Mouse (Mus musculus) limb, embryonic 14.5 days (tissue): ENCODE measurements around the gene Fbxo28. TPM values are rescaled to one million over a fixed set of nuclear protein-coding genes. Genes with fewer than 3 reads are reported as not detected.

Experiments
- ATAC-seq: fragments of 200-750 bp; cut with Nextera tagmentation; 2 replicates; pipeline ENCODE4 v1.8.0; 2017; ENCODE audit warnings: low read depth, moderate number of reproducible peaks, moderate TSS enrichment; ENCODE audit not compliant: low FRiP score
- DNase-seq: peaks from one replicate; pipeline ENCODE4 v3.0.0-alpha.2; 2015; ENCODE audit warnings: low spot score
- H3K27ac ChIP-seq: fragments of 300-500 bp; sonication (generic); replicated peaks from 2 replicates; pipeline ENCODE4 v1.5.1; 2014; ENCODE audit warnings: low read depth, mild to moderate bottlenecking, low read length, moderate library complexity, mixed read lengths
- H3K27me3 ChIP-seq: fragments of 300-500 bp; sonication (generic); 2 replicates; pipeline ENCODE4 v1.6.1; 2014; ENCODE audit warnings: low read length, mixed read lengths; ENCODE audit not compliant: control insufficient read depth, insufficient read depth
- H3K36me3 ChIP-seq: fragments of 300-500 bp; sonication (generic); 2 replicates; pipeline ENCODE4 v1.6.1; 2014; ENCODE audit warnings: mild to moderate bottlenecking, low read length, moderate library complexity, mixed read lengths; ENCODE audit not compliant: control insufficient read depth, insufficient read depth
- H3K4me1 ChIP-seq: fragments of 300-500 bp; sonication (generic); 2 replicates; pipeline ENCODE4 v1.6.1; 2014; ENCODE audit warnings: antibody characterized with exemption, low read length, mixed read lengths; ENCODE audit not compliant: control insufficient read depth, insufficient read depth
- H3K4me2 ChIP-seq: fragments of 300-500 bp; sonication (generic); replicated peaks from 2 replicates; pipeline ENCODE4 v1.6.1; 2014; ENCODE audit warnings: low read depth, mild to moderate bottlenecking, low read length, moderate library complexity; ENCODE audit not compliant: severe bottlenecking
- H3K4me3 ChIP-seq: fragments of 300-500 bp; sonication (generic); replicated peaks from 2 replicates; pipeline ENCODE4 v1.5.1; 2014; ENCODE audit warnings: low read length
- H3K9ac ChIP-seq: fragments of 300-500 bp; sonication (generic); 2 replicates; pipeline ENCODE4 v1.6.1; 2014; ENCODE audit warnings: mild to moderate bottlenecking, low read depth, low read length, moderate library complexity; ENCODE audit not compliant: severe bottlenecking
- H3K9me3 ChIP-seq: fragments of 300-500 bp; sonication (generic); 2 replicates; pipeline ENCODE4 v1.6.1; 2016; ENCODE audit warnings: low read length; ENCODE audit not compliant: control insufficient read depth
- POLR2A ChIP-seq: fragments of 200-500 bp; IDR thresholded peaks from 2 replicates; pipeline ENCODE4 v1.8.0; 2012; ENCODE audit warnings: inconsistent platforms, mild to moderate bottlenecking, moderate library complexity, borderline replicate concordance; ENCODE audit not compliant: insufficient read depth, insufficient read length; ENCODE audit errors: extremely low read depth
- WGBS: fragments of 180-500 bp; shearing (Covaris S2); extraction: QIAGEN DNeasy Blood & Tissue Kit; methylation state at CpG from one replicate; pipeline ENCODE4 v1.1.7; 2014; 5-methylcytosine and 5-hydroxymethylcytosine counted together
- polyA plus RNA-seq, 2 experiments: library from polyadenylated mRNA; depleted of rRNA in 1 of 2; stranded (reverse) in 1 of 2; unstranded in 1 of 2; fragments of >200 nt; fragmentation: Nextera tagmentation in 1 of 2; extraction: Ambion mirVana in 1 of 2; gene quantifications; 2 replicates each; pipeline versions ENCODE4 v1.2.1 to v1.2.3; 2012 to 2014

Gene Fbxo28
- polyA plus RNA-seq, 2 experiments: 19.0 to 26.9 TPM

- ATAC-seq (no peak), DNase-seq (no peak)
- H3K4me1 ChIP-seq: no peaks in the 10 kb centered on the region
- 80% methylated on average over 2 of the region's 2 CpGs for WGBS
- H3K4me3 ChIP-seq: no peak overlapping the region
- no peaks in the 10 kb centered on the region for H3K27me3 ChIP-seq
- no peaks in the 10 kb centered on the region; the same call in 1 of the 2 replicates for H3K9me3 ChIP-seq
- TF ChIP-seq POLR2A: no peak
- H3K27ac ChIP-seq: no peak overlapping the region
- H3K4me2 ChIP-seq: no peak overlapping the region
- H3K9ac ChIP-seq: no peak overlapping the region
- peaks cover 25% of the 10 kb centered on the region for H3K36me3 ChIP-seq
Measured at GRCm38 (mm10) chr1:182310316-182310715, 31.1 kb downstream of the Fbxo28 start.

DNA sequence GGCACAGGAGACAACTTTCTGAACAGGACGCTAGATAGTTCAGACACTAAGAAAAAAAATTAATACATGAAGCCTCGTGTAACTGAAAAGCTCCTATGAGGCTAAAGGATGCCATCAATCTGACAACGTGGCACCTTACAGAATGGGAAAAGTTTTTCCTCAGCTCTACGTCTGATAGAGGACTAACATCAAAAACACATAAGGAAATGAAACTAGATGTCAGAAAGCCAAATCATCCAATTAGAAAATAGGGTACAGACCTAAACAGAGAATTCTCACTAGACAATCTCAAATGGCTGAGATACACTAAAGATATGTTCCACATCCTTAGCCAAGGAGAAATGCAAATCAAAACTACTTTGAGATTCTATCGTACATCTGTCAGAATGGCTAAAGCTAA, 32.0 kb downstream of the Fbxo28 start:
- Histone ChIP-seq H3K4me2 (no peak overlapping the region), H3K27ac (no peak overlapping the region), H3K36me3 (peaks cover 16% of the 10 kb centered on the region), H3K4me1 (no peaks in the 10 kb centered on the region), H3K9me3 (no peaks in the 10 kb centered on the region; the same call in 1 of the 2 replicates), H3K27me3 (no peaks in the 10 kb centered on the region), H3K9ac (no peak overlapping the region), H3K4me3 (no peak overlapping the region)
- TF ChIP-seq POLR2A: no peak
- DNase-seq (no peak), ATAC-seq (no peak)
- 85% methylated on average over 5 of the region's 5 CpGs for WGBS

DNA sequence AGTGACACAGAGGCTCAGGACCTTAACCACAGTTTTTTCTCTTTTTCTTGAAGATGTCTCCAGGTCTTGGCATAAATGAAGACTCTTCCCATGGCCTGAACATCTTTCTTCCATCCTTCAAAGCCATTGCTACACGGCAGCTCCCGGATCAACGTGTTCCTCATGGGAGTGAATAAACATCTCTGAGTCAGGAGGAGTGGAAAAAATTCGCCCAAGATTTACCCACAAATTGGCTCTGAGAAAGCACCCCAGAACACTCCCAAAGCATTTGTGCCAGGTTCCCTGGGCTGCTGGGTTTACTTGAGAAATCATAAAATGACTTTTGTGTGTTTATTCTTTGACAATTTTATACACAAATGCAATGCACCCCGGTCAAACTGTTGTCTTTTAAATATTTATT, 38.5 kb downstream of the Fbxo28 start:
- DNase-seq: no peak
- Histone ChIP-seq H3K27me3 (no peaks in the 10 kb centered on the region), H3K27ac (no peak overlapping the region), H3K4me2 (no peak overlapping the region), H3K9ac (no peak overlapping the region), H3K4me1 (no peaks in the 10 kb centered on the region), H3K9me3 (no peaks in the 10 kb centered on the region), H3K36me3 (no peaks in the 10 kb centered on the region), H3K4me3 (no peak overlapping the region)
- TF ChIP-seq POLR2A: no peak
- WGBS: 88% methylated on average over 5 of the region's 5 CpGs
- no peak for ATAC-seq

DNA sequence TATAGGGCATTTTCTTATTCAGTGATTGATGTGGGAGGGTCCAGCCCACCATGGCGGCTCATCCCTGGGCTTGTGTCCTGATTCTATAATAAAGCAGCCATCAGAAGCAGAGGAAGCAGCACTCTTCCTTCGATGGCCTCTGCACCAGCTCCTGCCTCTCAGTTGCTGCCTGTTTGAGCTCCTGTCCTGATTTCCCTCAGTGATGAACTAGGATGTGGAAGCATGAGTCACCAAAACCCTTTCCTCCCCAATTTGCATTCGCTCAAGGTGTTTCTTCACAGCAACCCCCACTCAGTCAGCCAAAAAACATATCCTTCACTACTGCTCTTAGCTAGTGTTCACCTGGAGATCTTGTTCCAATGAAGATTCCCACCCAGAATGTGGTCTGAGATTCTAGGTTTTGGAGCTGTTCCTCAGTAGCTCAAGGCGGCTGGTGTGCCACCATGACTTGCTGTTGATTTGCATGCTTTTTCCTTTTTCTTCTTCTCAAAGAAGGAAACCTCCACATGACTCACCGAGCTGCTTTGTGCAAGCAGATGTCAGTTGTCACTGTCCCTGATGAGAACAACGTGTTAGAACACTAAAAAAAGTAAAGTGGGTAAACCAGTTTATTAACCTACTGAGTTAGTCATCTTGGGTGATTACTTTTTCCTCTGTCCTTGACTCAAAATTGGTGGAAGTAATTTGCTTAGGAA, 39.1 kb downstream of the Fbxo28 start:
- Histone ChIP-seq H3K4me2 (no peak overlapping the region), H3K27ac (no peak overlapping the region), H3K36me3 (no peaks in the 10 kb centered on the region), H3K9ac (no peak overlapping the region), H3K4me1 (no peaks in the 10 kb centered on the region), H3K9me3 (no peaks in the 10 kb centered on the region), H3K4me3 (no peak overlapping the region), H3K27me3 (no peaks in the 10 kb centered on the region)
- DNase-seq (no peak), ATAC-seq (no peak)
- TF ChIP-seq POLR2A: no peak
- 78% methylated on average over 6 of the region's 6 CpGs for WGBS

GRCm38 (mm10) chr1:182297821-182298220, 43.6 kb downstream of the Fbxo28 start:
- no peak for TF ChIP-seq POLR2A
- H3K27me3 ChIP-seq: no peaks in the 10 kb centered on the region
- H3K4me1 ChIP-seq: no peaks in the 10 kb centered on the region
- no peak overlapping the region for H3K4me3 ChIP-seq
- no peaks in the 10 kb centered on the region for H3K36me3 ChIP-seq
- H3K9me3 ChIP-seq: no peaks in the 10 kb centered on the region
- H3K27ac ChIP-seq: no peak overlapping the region
- 92% methylated on average over 5 of the region's 5 CpGs for WGBS
- DNase-seq: no peak
- ATAC-seq: no peak
- no peak overlapping the region for H3K9ac ChIP-seq
- H3K4me2 ChIP-seq: no peak overlapping the region
